Mouse (Mus musculus): Measurements from ENCODE around the gene Dtx2. TPM values are rescaled to one million over a fixed set of nuclear protein-coding genes. Genes with fewer than 3 reads are reported as not detected.

Gene Dtx2
- 35.0 and 36.5 TPM in 2 replicates for polyA plus RNA-seq (2015; fragmentation: Nextera tagmentation; extraction: Ambion mirVana)

- Histone ChIP-seq H3K4me2 (replicated peaks) (peak within 1 kb of the TSS; percentile 68), H3K9ac (peak within 1 kb of the TSS; percentile 81), H3K36me3 (peaks cover 38% of the 10 kb centered on the region), H3K4me1 (peaks cover 17% of the 10 kb centered on the region), H3K4me3 (replicated peaks) (peak within 1 kb of the TSS; percentile 81), H3K9me3 (replicated peaks) (no peaks in the 10 kb centered on the region), H3K27me3 (no peaks in the 10 kb centered on the region), H3K27ac (replicated peaks) (peak within 1 kb of the TSS; percentile 92)
- ATAC-seq (ENCODE audit: insufficient number of reproducible peaks, low FRiP score, low TSS enrichment, low read depth): peak; percentile 92
- WGBS: under 1% methylated on average over 47 of the region's 47 CpGs
Measured at GRCm38 (mm10) chr5:135994725-135995687, at the start of gene Dtx2. TSS of gene Dtx2 (plus strand) at chr5:135994800.

- no peaks in the 10 kb centered on the region for H3K27me3 ChIP-seq
- no peak overlapping the region for H3K4me3 ChIP-seq (replicated peaks)
- 42% methylated on average over 10 of the region's 10 CpGs for WGBS
- peaks cover 12% of the 10 kb centered on the region for H3K4me1 ChIP-seq
- no peak overlapping the region for H3K9ac ChIP-seq
- H3K27ac ChIP-seq (replicated peaks): no peak overlapping the region; the same call in 1 of the 2 replicates
- H3K4me2 ChIP-seq (replicated peaks): 0 out of 2 replicates have a peak overlapping the region, but pooled peaks have one; percentile 15
- no peaks in the 10 kb centered on the region for H3K36me3 ChIP-seq
- no peaks in the 10 kb centered on the region for H3K9me3 ChIP-seq (replicated peaks)
- peak; percentile 43 for ATAC-seq (ENCODE audit: insufficient number of reproducible peaks, low FRiP score, low TSS enrichment, low read depth)
Measured at GRCm38 (mm10) chr5:135945916-135946408, 48.6 kb upstream of the Dtx2 start.

- Histone ChIP-seq H3K27ac (replicated peaks) (no peak overlapping the region), H3K9ac (no peak overlapping the region), H3K9me3 (replicated peaks) (no peaks in the 10 kb centered on the region), H3K4me3 (replicated peaks) (no peak overlapping the region), H3K4me2 (replicated peaks) (no peak overlapping the region), H3K36me3 (no peaks in the 10 kb centered on the region), H3K27me3 (no peaks in the 10 kb centered on the region), H3K4me1 (peaks cover 12% of the 10 kb centered on the region)
- WGBS: 77% methylated on average over 4 of the region's 5 CpGs
- no peak for ATAC-seq (ENCODE audit: insufficient number of reproducible peaks, low FRiP score, low TSS enrichment, low read depth)
Measured at GRCm38 (mm10) chr5:135946621-135947020, 48.0 kb upstream of the Dtx2 start.

GRCm38 (mm10) chr5:135950710-135951412 is 43.7 kb upstream of the Dtx2 start:
- Histone ChIP-seq H3K27ac (replicated peaks) (no peak overlapping the region), H3K4me1 (peaks cover 9% of the 10 kb centered on the region), H3K36me3 (no peaks in the 10 kb centered on the region), H3K4me2 (replicated peaks) (no peak overlapping the region), H3K27me3 (no peaks in the 10 kb centered on the region), H3K4me3 (replicated peaks) (no peak overlapping the region), H3K9me3 (replicated peaks) (no peaks in the 10 kb centered on the region), H3K9ac (no peak overlapping the region)
- 78% methylated on average over 11 of the region's 11 CpGs for WGBS
- no peak for ATAC-seq (ENCODE audit: insufficient number of reproducible peaks, low FRiP score, low TSS enrichment, low read depth)

GRCm38 (mm10) chr5:135951660-135952059 is 42.9 kb upstream of the Dtx2 start:
- H3K36me3 ChIP-seq: no peaks in the 10 kb centered on the region
- H3K4me3 ChIP-seq (replicated peaks): no peak overlapping the region
- H3K27ac ChIP-seq (replicated peaks): no peak overlapping the region
- 0 out of 2 replicates have a peak, but pooled peaks cover under 1% of the 10 kb centered on the region for H3K4me1 ChIP-seq
- no peaks in the 10 kb centered on the region for H3K27me3 ChIP-seq
- 89% methylated on average over 2 of the region's 2 CpGs for WGBS
- H3K9me3 ChIP-seq (replicated peaks): no peaks in the 10 kb centered on the region
- no peak overlapping the region for H3K9ac ChIP-seq
- H3K4me2 ChIP-seq (replicated peaks): no peak overlapping the region
- no peak for ATAC-seq (ENCODE audit: insufficient number of reproducible peaks, low FRiP score, low TSS enrichment, low read depth)

GRCm38 (mm10) chr5:135952830-135953229 is 41.8 kb upstream of the Dtx2 start:
- no peaks in the 10 kb centered on the region for H3K9me3 ChIP-seq (replicated peaks)
- 94% methylated on average over 2 of the region's 2 CpGs for WGBS

GRCm38 (mm10) chr5:135956300-135957206 is 38.0 kb upstream of the Dtx2 start:
- no peaks in the 10 kb centered on the region for H3K27me3 ChIP-seq
- 77% methylated on average over 9 of the region's 9 CpGs for WGBS
- H3K36me3 ChIP-seq: no peaks in the 10 kb centered on the region
- H3K9me3 ChIP-seq (replicated peaks): no peaks in the 10 kb centered on the region
- peaks cover 6% of the 10 kb centered on the region for H3K4me1 ChIP-seq
- no peak for ATAC-seq (ENCODE audit: insufficient number of reproducible peaks, low FRiP score, low TSS enrichment, low read depth)
- no peak overlapping the region for H3K9ac ChIP-seq
- H3K4me2 ChIP-seq (replicated peaks): peak overlapping the region; percentile 52
- peak overlapping the region; percentile 41 for H3K4me3 ChIP-seq (replicated peaks)
- H3K27ac ChIP-seq (replicated peaks): peak overlapping the region; percentile 92

More at GRCm38 (mm10) chr5:135952830-135953229, 41.8 kb upstream of the Dtx2 start:
- no peaks in the 10 kb centered on the region for H3K27me3 ChIP-seq
- H3K9ac ChIP-seq: no peak overlapping the region
- no peak overlapping the region for H3K27ac ChIP-seq (replicated peaks)
- ATAC-seq (ENCODE audit: insufficient number of reproducible peaks, low FRiP score, low TSS enrichment, low read depth): no peak
- H3K4me1 ChIP-seq: no peaks in the 10 kb centered on the region; the same call in 1 of the 2 replicates
- no peaks in the 10 kb centered on the region for H3K36me3 ChIP-seq
- no peak overlapping the region for H3K4me3 ChIP-seq (replicated peaks)
- H3K4me2 ChIP-seq (replicated peaks): no peak overlapping the region

GRCm38 (mm10) chr5:135957207-135957974 is 37.2 kb upstream of the Dtx2 start:
- Histone ChIP-seq H3K9ac (peak overlapping the region; percentile 42), H3K9me3 (replicated peaks) (no peaks in the 10 kb centered on the region), H3K4me1 (peaks cover 11% of the 10 kb centered on the region), H3K27me3 (no peaks in the 10 kb centered on the region), H3K36me3 (no peaks in the 10 kb centered on the region), H3K27ac (replicated peaks) (peak overlapping the region; percentile 92), H3K4me2 (replicated peaks) (peak overlapping the region; percentile 52), H3K4me3 (replicated peaks) (peak overlapping the region; percentile 41)
- ATAC-seq (ENCODE audit: insufficient number of reproducible peaks, low FRiP score, low TSS enrichment, low read depth): peak; percentile 87
- WGBS: 6% methylated on average over 28 of the region's 28 CpGs

GRCm38 (mm10) chr5:135958367-135958766 is 36.2 kb upstream of the Dtx2 start:
- Histone ChIP-seq H3K4me2 (replicated peaks) (peak overlapping the region; percentile 52; the same call in 1 of the 2 replicates), H3K4me1 (peaks cover 17% of the 10 kb centered on the region), H3K9ac (no peak overlapping the region), H3K36me3 (no peaks in the 10 kb centered on the region), H3K4me3 (replicated peaks) (peak overlapping the region; percentile 41; the same call in 1 of the 2 replicates), H3K27ac (replicated peaks) (peak overlapping the region; percentile 92), H3K27me3 (no peaks in the 10 kb centered on the region), H3K9me3 (replicated peaks) (no peaks in the 10 kb centered on the region)
- no peak for ATAC-seq (ENCODE audit: insufficient number of reproducible peaks, low FRiP score, low TSS enrichment, low read depth)
- WGBS: 91% methylated on average over 4 of the region's 4 CpGs

- no peaks in the 10 kb centered on the region for H3K36me3 ChIP-seq
- WGBS: 94% methylated on average over 7 of the region's 7 CpGs
- H3K4me1 ChIP-seq: peaks cover 17% of the 10 kb centered on the region
- H3K27ac ChIP-seq (replicated peaks): no peak overlapping the region; the same call in 1 of the 2 replicates
- ATAC-seq (ENCODE audit: insufficient number of reproducible peaks, low FRiP score, low TSS enrichment, low read depth): no peak
- no peaks in the 10 kb centered on the region for H3K9me3 ChIP-seq (replicated peaks)
- H3K4me2 ChIP-seq (replicated peaks): no peak overlapping the region
- no peak overlapping the region for H3K4me3 ChIP-seq (replicated peaks)
- H3K9ac ChIP-seq: no peak overlapping the region
- H3K27me3 ChIP-seq: no peaks in the 10 kb centered on the region
Measured at GRCm38 (mm10) chr5:135959911-135960310, 34.7 kb upstream of the Dtx2 start.

Data from embryonic facial prominence, embryonic 15.5 days (tissue).